Mouse (Mus musculus): Measurements from ENCODE around the gene Tekt1. TPM values are rescaled to one million over a fixed set of nuclear protein-coding genes. Genes with fewer than 3 reads are reported as not detected.

Tekt1 gene
- polyA plus RNA-seq, 1 experiment from 2014 or later: not detected

- no peaks in the 10 kb centered on the region for H3K9me3 ChIP-seq (replicated peaks)
- no peaks in the 10 kb centered on the region for H3K36me3 ChIP-seq
- DNase-seq: no peak
- H3K27ac ChIP-seq: no peak overlapping the region
- H3K4me1 ChIP-seq (replicated peaks): 0 out of 2 replicates have a peak, but pooled peaks cover under 1% of the 10 kb centered on the region
- 41% methylated on average over 2 of the region's 2 CpGs for WGBS (ENCODE audit: insufficient replicate concordance)
- H3K27me3 ChIP-seq: peaks cover 15% of the 10 kb centered on the region
- H3K9ac ChIP-seq: no peak overlapping the region
- H3K4me3 ChIP-seq (replicated peaks): no peak overlapping the region
- ATAC-seq (ENCODE audit: low read depth): no peak
- H3K4me2 ChIP-seq: no peak overlapping the region
Observed at GRCm38 (mm10) chr11:72308982-72309381, 53.3 kb downstream of the Tekt1 start.

GRCm38 (mm10) chr11:72307461-72307860 lies 54.8 kb downstream of the Tekt1 start:
- no peaks in the 10 kb centered on the region for H3K36me3 ChIP-seq
- no peaks in the 10 kb centered on the region for H3K4me1 ChIP-seq (replicated peaks)
- H3K27ac ChIP-seq: no peak overlapping the region
- no peaks in the 10 kb centered on the region for H3K9me3 ChIP-seq (replicated peaks)
- H3K4me2 ChIP-seq: no peak overlapping the region
- DNase-seq (no peak), ATAC-seq (ENCODE audit: low read depth) (no peak)
- no peak overlapping the region for H3K9ac ChIP-seq
- peaks cover 2% of the 10 kb centered on the region; the same call in 1 of the 2 replicates for H3K27me3 ChIP-seq
- 70% methylated on average over 5 of the region's 5 CpGs for WGBS (ENCODE audit: insufficient replicate concordance)
- no peak overlapping the region for H3K4me3 ChIP-seq (replicated peaks)

- no peak for DNase-seq
- Histone ChIP-seq H3K27ac (no peak overlapping the region), H3K4me2 (peak overlapping the region; percentile 46), H3K27me3 (no peaks in the 10 kb centered on the region), H3K36me3 (no peaks in the 10 kb centered on the region), H3K9ac (no peak overlapping the region), H3K9me3 (replicated peaks) (no peaks in the 10 kb centered on the region), H3K4me3 (replicated peaks) (peak overlapping the region; percentile 32; the same call in 1 of the 2 replicates), H3K4me1 (replicated peaks) (no peaks in the 10 kb centered on the region; the same call in 1 of the 2 replicates)
- 68% methylated on average over 7 of the region's 7 CpGs for WGBS (ENCODE audit: insufficient replicate concordance)
- no peak for ATAC-seq (ENCODE audit: low read depth)
Observed at GRCm38 (mm10) chr11:72302230-72302629, 60.0 kb downstream of the Tekt1 start.

GRCm38 (mm10) chr11:72301334-72301733 lies 60.9 kb downstream of the Tekt1 start, which contains the start of gene Xaf1:
TSS of gene Xaf1 (plus strand) at chr11:72301629.
- 0 out of 2 replicates have a peak, but pooled peaks have one; percentile 36 for ATAC-seq (ENCODE audit: low read depth)
- peak within 1 kb of the TSS; percentile 32 for H3K4me3 ChIP-seq (replicated peaks)
- no peak for DNase-seq
- H3K4me2 ChIP-seq: peak within 1 kb of the TSS; percentile 46
- H3K4me1 ChIP-seq (replicated peaks): no peaks in the 10 kb centered on the region; the same call in 1 of the 2 replicates
- no peaks in the 10 kb centered on the region for H3K9me3 ChIP-seq (replicated peaks)
- no peak within 1 kb of the TSS for H3K27ac ChIP-seq
- no peaks in the 10 kb centered on the region for H3K36me3 ChIP-seq
- H3K27me3 ChIP-seq: no peaks in the 10 kb centered on the region
- WGBS (ENCODE audit: insufficient replicate concordance): 8% methylated on average over 6 of the region's 6 CpGs
- H3K9ac ChIP-seq: no peak within 1 kb of the TSS; the same call in 1 of the 2 replicates

Small RNA genes within 50 kb of the gene (microRNA-seq; reads per million reads assigned to microRNA genes)
- not detected for gene Mir6338

Other genes with a start within 250 kb of the Tekt1 start
- 0.06 and 0.14 TPM in 2 replicates for gene Pitpnm3, start 226.7 kb downstream of the Tekt1 start, polyA plus RNA-seq (2015; fragmentation: Nextera tagmentation; extraction: Ambion mirVana)
- gene Gm43951, start 155.6 kb downstream of the Tekt1 start, polyA plus RNA-seq (2015; fragmentation: Nextera tagmentation; extraction: Ambion mirVana): not detected in 2 replicates
- 4.4 and 4.9 TPM in 2 replicates for gene 4933427D14Rik, start 155.0 kb downstream of the Tekt1 start, polyA plus RNA-seq (2015; fragmentation: Nextera tagmentation; extraction: Ambion mirVana)
- 94.7 and 97.9 TPM in 2 replicates for gene Txndc17, start 154.9 kb downstream of the Tekt1 start, polyA plus RNA-seq (2015; fragmentation: Nextera tagmentation; extraction: Ambion mirVana)
- 15.1 and 16.8 TPM in 2 replicates for gene Med31, start 146.8 kb downstream of the Tekt1 start, polyA plus RNA-seq (2015; fragmentation: Nextera tagmentation; extraction: Ambion mirVana)
- not detected in 2 replicates for gene Slc13a5, start 95.2 kb downstream of the Tekt1 start, polyA plus RNA-seq (2015; fragmentation: Nextera tagmentation; extraction: Ambion mirVana)
- gene Xaf1, start 60.8 kb downstream of the Tekt1 start, polyA plus RNA-seq (2015; fragmentation: Nextera tagmentation; extraction: Ambion mirVana): 2.7 and 4.0 TPM in 2 replicates
- gene Fbxo39, start 48.0 kb downstream of the Tekt1 start, polyA plus RNA-seq (2015; fragmentation: Nextera tagmentation; extraction: Ambion mirVana): not detected in 2 replicates
- gene Smtnl2, start 49.3 kb upstream of the Tekt1 start, polyA plus RNA-seq (2015; fragmentation: Nextera tagmentation; extraction: Ambion mirVana): 5.4 and 5.5 TPM in 2 replicates
- gene Ggt6, start 73.1 kb upstream of the Tekt1 start, polyA plus RNA-seq (2015; fragmentation: Nextera tagmentation; extraction: Ambion mirVana): not detected in 2 replicates
- 129 and 138 TPM in 2 replicates for gene Mybbp1a, start 78.9 kb upstream of the Tekt1 start, polyA plus RNA-seq (2015; fragmentation: Nextera tagmentation; extraction: Ambion mirVana)
- gene Spns2, start 127.5 kb upstream of the Tekt1 start, polyA plus RNA-seq (2015; fragmentation: Nextera tagmentation; extraction: Ambion mirVana): 4.3 and 5.5 TPM in 2 replicates
- gene Spns3, start 188.1 kb upstream of the Tekt1 start, polyA plus RNA-seq (2015; fragmentation: Nextera tagmentation; extraction: Ambion mirVana): 1.5 and 2.0 TPM in 2 replicates
- 24.8 and 33.3 TPM in 2 replicates for gene Ube2g1, start 244.8 kb upstream of the Tekt1 start, polyA plus RNA-seq (2015; fragmentation: Nextera tagmentation; extraction: Ambion mirVana)

Data from liver, embryonic 13.5 days (tissue).